Mouse (Mus musculus) stomach, embryonic 15.5 days (tissue): ENCODE results near the gene A3galt2. TPM values are rescaled to one million over a fixed set of nuclear protein-coding genes. Genes with fewer than 3 reads are reported as not detected.
A peak's percentile ranks its signal among the peaks of the same experiment; 100 is the strongest.

ENCODE experiments used
- ATAC-seq: fragments of 200-750 bp; cut with Nextera tagmentation; 2 replicates; pipeline ENCODE4 v1.8.0; 2017; ENCODE audit warnings: low read depth, moderate number of reproducible peaks, moderate TSS enrichment; ENCODE audit not compliant: insufficient read depth, low FRiP score
- H3K27ac ChIP-seq: fragments of 300-500 bp; sonication (generic); 2 replicates; pipeline ENCODE4 v1.5.1; 2015; ENCODE audit warnings: mild to moderate bottlenecking, inconsistent platforms
- H3K27me3 ChIP-seq: fragments of 300-500 bp; sonication (generic); replicated peaks from 2 replicates; pipeline ENCODE4 v1.6.1; 2015; ENCODE audit warnings: inconsistent platforms
- H3K36me3 ChIP-seq: fragments of 300-500 bp; sonication (generic); 2 replicates; pipeline ENCODE4 v1.6.1; 2015; ENCODE audit warnings: inconsistent platforms
- H3K4me1 ChIP-seq: fragments of 300-500 bp; sonication (generic); 2 replicates; pipeline ENCODE4 v1.6.1; 2015; ENCODE audit warnings: inconsistent platforms
- H3K4me2 ChIP-seq: fragments of 300-500 bp; sonication (generic); 2 replicates; pipeline ENCODE4 v1.6.1; 2015; ENCODE audit warnings: mild to moderate bottlenecking, inconsistent platforms
- H3K4me3 ChIP-seq: fragments of 300-500 bp; sonication (generic); replicated peaks from 2 replicates; pipeline ENCODE4 v1.5.1; 2015; ENCODE audit warnings: inconsistent platforms
- H3K9ac ChIP-seq: fragments of 300-500 bp; sonication (generic); 2 replicates; pipeline ENCODE4 v1.6.1; 2015; ENCODE audit warnings: inconsistent platforms
- H3K9me3 ChIP-seq: fragments of 300-500 bp; sonication (generic); 2 replicates; pipeline ENCODE4 v1.6.1; 2016; ENCODE audit warnings: inconsistent platforms
- WGBS: fragments of 180-500 bp; shearing (Covaris S2); methylation state at CpG from one replicate; pipeline ENCODE4 v1.1.7; 2015; 5-methylcytosine and 5-hydroxymethylcytosine counted together
- polyA plus RNA-seq: library from polyadenylated mRNA; unstranded; fragments of >200 nt; fragmentation: Nextera tagmentation; extraction: Ambion mirVana; gene quantifications from 2 replicates; pipeline ENCODE4 v1.2.1, GENCODE M21; 2015

A3galt2 gene
- polyA plus RNA-seq, 1 experiment from 2014 or later: 0.14 TPM

- H3K4me2 ChIP-seq: peak overlapping the region; percentile 43
- peaks cover 56% of the 10 kb centered on the region for H3K4me1 ChIP-seq
- H3K9ac ChIP-seq: no peak overlapping the region
- H3K4me3 ChIP-seq: no peak overlapping the region
- H3K36me3 ChIP-seq: no peaks in the 10 kb centered on the region
- peak overlapping the region; percentile 76 for H3K27ac ChIP-seq
- WGBS: 18% methylated on average over 4 of the region's 4 CpGs
- H3K27me3 ChIP-seq: no peaks in the 10 kb centered on the region
- ATAC-seq: no peak
- no peaks in the 10 kb centered on the region for H3K9me3 ChIP-seq
These were observed 38.9 kb upstream of the A3galt2 start for GRCm38 (mm10) chr4:128716279-128716678.

GRCm38 (mm10) chr4:128716731-128717130 is 38.4 kb upstream of the A3galt2 start:
- Histone ChIP-seq H3K4me1 (peaks cover 56% of the 10 kb centered on the region), H3K9me3 (no peaks in the 10 kb centered on the region), H3K4me2 (no peak overlapping the region), H3K36me3 (no peaks in the 10 kb centered on the region), H3K27ac (peak overlapping the region; percentile 76), H3K4me3 (no peak overlapping the region), H3K27me3 (no peaks in the 10 kb centered on the region), H3K9ac (no peak overlapping the region)
- ATAC-seq: no peak
- WGBS: 38% methylated on average over 9 of the region's 9 CpGs

- Histone ChIP-seq H3K9ac (no peak overlapping the region), H3K9me3 (no peaks in the 10 kb centered on the region), H3K4me2 (no peak overlapping the region), H3K27ac (peak overlapping the region; percentile 65), H3K27me3 (no peaks in the 10 kb centered on the region), H3K4me1 (peaks cover 40% of the 10 kb centered on the region), H3K36me3 (no peaks in the 10 kb centered on the region), H3K4me3 (no peak overlapping the region)
- WGBS: 10% methylated on average over 5 of the region's 5 CpGs
- peak; percentile 28; the same call in 1 of the 2 replicates for ATAC-seq
These were observed 35.1 kb upstream of the A3galt2 start for GRCm38 (mm10) chr4:128720110-128720509.

DNA sequence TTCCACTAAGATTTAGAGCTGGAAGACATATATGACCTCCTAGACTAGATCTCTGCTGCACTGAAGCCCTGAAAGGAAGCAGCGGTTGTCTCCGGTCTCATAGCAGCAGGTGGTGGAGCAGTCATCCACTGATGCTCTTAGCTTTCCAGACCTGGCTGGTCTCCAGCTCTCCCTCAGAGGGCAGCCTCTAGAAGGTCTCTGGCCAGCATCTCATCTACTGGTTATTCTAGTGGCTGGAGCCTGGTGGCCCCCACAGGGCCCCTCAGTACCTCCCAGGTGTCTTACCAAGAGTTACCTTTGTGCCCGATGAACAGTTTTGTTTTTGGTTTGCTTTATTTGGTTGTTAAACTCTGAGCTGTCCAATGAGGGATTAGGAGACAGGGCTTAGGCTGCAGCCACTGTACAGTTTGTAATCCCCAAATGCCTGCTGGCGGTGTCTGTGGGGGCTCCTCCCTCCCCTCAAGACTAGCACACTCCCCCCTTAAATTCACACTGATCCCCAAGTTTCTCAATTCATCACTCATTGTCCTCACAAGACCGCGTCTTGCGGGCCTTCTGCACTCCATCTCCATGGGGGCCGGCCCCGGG is 34.0 kb upstream of the A3galt2 start:
- H3K36me3 ChIP-seq: no peaks in the 10 kb centered on the region
- WGBS: 55% methylated on average over 9 of the region's 9 CpGs
- H3K27me3 ChIP-seq: no peaks in the 10 kb centered on the region
- no peak overlapping the region for H3K27ac ChIP-seq
- H3K9me3 ChIP-seq: no peaks in the 10 kb centered on the region
- peaks cover 30% of the 10 kb centered on the region for H3K4me1 ChIP-seq
- H3K9ac ChIP-seq: no peak overlapping the region; the same call in 1 of the 2 replicates
- ATAC-seq: no peak
- no peak overlapping the region for H3K4me3 ChIP-seq
- H3K4me2 ChIP-seq: no peak overlapping the region

- H3K4me2 ChIP-seq: no peak overlapping the region
- no peak overlapping the region for H3K27ac ChIP-seq
- 78% methylated on average over 4 of the region's 4 CpGs for WGBS
- no peaks in the 10 kb centered on the region for H3K27me3 ChIP-seq
- no peaks in the 10 kb centered on the region for H3K9me3 ChIP-seq
- no peak overlapping the region for H3K9ac ChIP-seq
- ATAC-seq: no peak
- H3K4me3 ChIP-seq: no peak overlapping the region
- peaks cover 24% of the 10 kb centered on the region for H3K4me1 ChIP-seq
- no peaks in the 10 kb centered on the region for H3K36me3 ChIP-seq
These were observed 33.4 kb upstream of the A3galt2 start for GRCm38 (mm10) chr4:128721761-128722160.

GRCm38 (mm10) chr4:128722932-128723331 is 32.2 kb upstream of the A3galt2 start:
- no peaks in the 10 kb centered on the region for H3K27me3 ChIP-seq
- no peak overlapping the region for H3K4me2 ChIP-seq
- H3K9me3 ChIP-seq: no peaks in the 10 kb centered on the region
- no peak for ATAC-seq
- H3K4me3 ChIP-seq: no peak overlapping the region
- H3K9ac ChIP-seq: no peak overlapping the region
- no peaks in the 10 kb centered on the region for H3K36me3 ChIP-seq
- peaks cover 24% of the 10 kb centered on the region for H3K4me1 ChIP-seq
- WGBS: 87% methylated on average over 8 of the region's 8 CpGs
- no peak overlapping the region for H3K27ac ChIP-seq

GRCm38 (mm10) chr4:128723431-128723830 is 31.7 kb upstream of the A3galt2 start:
- no peak overlapping the region for H3K27ac ChIP-seq
- H3K9me3 ChIP-seq: no peaks in the 10 kb centered on the region
- H3K4me1 ChIP-seq: peaks cover 24% of the 10 kb centered on the region
- no peak overlapping the region for H3K9ac ChIP-seq
- no peaks in the 10 kb centered on the region for H3K27me3 ChIP-seq
- no peak overlapping the region for H3K4me3 ChIP-seq
- no peak overlapping the region for H3K4me2 ChIP-seq
- no peaks in the 10 kb centered on the region for H3K36me3 ChIP-seq
- WGBS: 79% methylated on average over 13 of the region's 13 CpGs
- ATAC-seq: no peak

DNA sequence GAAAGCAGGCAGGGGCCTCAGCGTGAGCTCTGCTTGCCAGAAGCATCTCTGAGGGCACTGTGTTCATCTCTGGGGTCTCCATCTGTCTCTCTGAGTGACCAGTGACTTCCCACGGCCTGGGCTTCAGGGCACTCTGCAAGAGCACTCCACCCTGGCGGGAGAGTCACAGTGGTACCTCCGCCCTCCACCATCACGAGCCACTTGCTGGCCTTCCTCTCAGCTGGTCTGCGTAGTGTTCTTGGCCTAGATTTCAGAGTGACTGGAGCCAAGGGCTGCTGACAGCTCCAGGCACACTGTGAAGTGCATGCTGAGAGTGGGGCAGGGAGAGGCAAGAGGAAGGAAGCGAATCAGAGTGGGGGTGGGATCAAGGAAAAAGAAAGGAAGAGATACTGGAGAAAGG is 31.1 kb upstream of the A3galt2 start:
- Histone ChIP-seq H3K9me3 (no peaks in the 10 kb centered on the region), H3K4me1 (peaks cover 29% of the 10 kb centered on the region), H3K4me2 (no peak overlapping the region), H3K36me3 (no peaks in the 10 kb centered on the region), H3K4me3 (no peak overlapping the region), H3K27me3 (no peaks in the 10 kb centered on the region), H3K27ac (no peak overlapping the region), H3K9ac (no peak overlapping the region)
- ATAC-seq: no peak
- WGBS: 74% methylated on average over 7 of the region's 7 CpGs

- Histone ChIP-seq H3K4me2 (peak overlapping the region; percentile 73), H3K4me3 (peak overlapping the region; percentile 96), H3K4me1 (peaks cover 25% of the 10 kb centered on the region), H3K36me3 (no peaks in the 10 kb centered on the region), H3K27me3 (no peaks in the 10 kb centered on the region), H3K9me3 (no peaks in the 10 kb centered on the region), H3K9ac (peak overlapping the region; percentile 94), H3K27ac (peak overlapping the region; percentile 92)
- 3% methylated on average over 56 of the region's 68 CpGs for WGBS
- peak; percentile 91 for ATAC-seq
These were observed 28.0 kb upstream of the A3galt2 start for GRCm38 (mm10) chr4:128727019-128727720.

DNA sequence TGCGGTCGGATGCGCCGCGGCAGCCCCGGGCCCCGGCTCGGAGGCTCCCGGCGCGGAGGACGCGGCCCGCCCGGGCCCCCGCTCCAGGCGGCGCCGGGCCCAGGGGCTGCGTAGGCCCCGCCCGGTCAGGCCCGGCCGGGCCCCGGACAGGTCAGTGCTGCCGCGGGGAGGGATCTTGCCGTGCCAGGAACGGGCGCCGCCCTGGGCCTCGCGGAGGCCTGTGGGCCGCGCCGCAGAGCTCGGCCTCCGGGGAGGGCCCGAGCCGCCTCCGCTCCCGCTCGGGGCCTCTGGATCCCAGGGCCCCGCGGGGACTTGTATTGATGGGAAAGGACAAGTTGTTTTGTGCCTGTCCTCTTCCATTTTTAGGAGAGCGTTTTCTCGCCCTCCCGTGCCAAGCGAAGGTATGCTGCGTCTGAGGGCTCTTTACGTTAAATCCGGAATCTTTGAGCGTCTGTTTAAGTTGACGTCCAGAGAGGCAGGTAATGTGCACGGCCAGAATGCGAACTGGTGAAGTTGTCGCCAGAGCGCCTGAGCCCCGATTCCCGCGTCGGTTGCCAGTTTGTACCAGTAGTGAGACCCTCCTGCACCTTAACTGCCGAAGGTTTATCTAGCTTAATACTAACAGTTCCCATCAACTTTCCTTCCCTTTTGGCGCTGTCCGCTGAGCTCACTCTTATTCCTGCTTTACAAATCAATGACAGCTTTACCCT is 27.3 kb upstream of the A3galt2 start:
- Histone ChIP-seq H3K27me3 (no peaks in the 10 kb centered on the region), H3K27ac (peak overlapping the region; percentile 92), H3K4me3 (peak overlapping the region; percentile 96), H3K9ac (peak overlapping the region; percentile 94), H3K4me2 (peak overlapping the region; percentile 73), H3K4me1 (peaks cover 27% of the 10 kb centered on the region), H3K9me3 (no peaks in the 10 kb centered on the region), H3K36me3 (no peaks in the 10 kb centered on the region)
- peak; percentile 89 for ATAC-seq
- under 1% methylated on average over 60 of the region's 65 CpGs for WGBS

GRCm38 (mm10) chr4:128728431-128728851 is 26.7 kb upstream of the A3galt2 start:
- peak overlapping the region; percentile 96 for H3K4me3 ChIP-seq
- 1% methylated on average over 5 of the region's 5 CpGs for WGBS
- H3K27me3 ChIP-seq: no peaks in the 10 kb centered on the region
- H3K36me3 ChIP-seq: no peaks in the 10 kb centered on the region
- peak overlapping the region; percentile 73 for H3K4me2 ChIP-seq
- peak overlapping the region; percentile 92 for H3K27ac ChIP-seq
- H3K9ac ChIP-seq: peak overlapping the region; percentile 94; the same call in 1 of the 2 replicates
- H3K9me3 ChIP-seq: no peaks in the 10 kb centered on the region
- H3K4me1 ChIP-seq: peaks cover 32% of the 10 kb centered on the region
- no peak for ATAC-seq
